Mouse (Mus musculus): ENCODE measurements around the gene Cacng4. TPM values are rescaled to one million over a fixed set of nuclear protein-coding genes. Genes with fewer than 3 reads are reported as not detected.

Gene Cacng4
- total RNA-seq, 2 experiments from 2014 or later, result 0.08 TPM; not detected in 1

DNA sequence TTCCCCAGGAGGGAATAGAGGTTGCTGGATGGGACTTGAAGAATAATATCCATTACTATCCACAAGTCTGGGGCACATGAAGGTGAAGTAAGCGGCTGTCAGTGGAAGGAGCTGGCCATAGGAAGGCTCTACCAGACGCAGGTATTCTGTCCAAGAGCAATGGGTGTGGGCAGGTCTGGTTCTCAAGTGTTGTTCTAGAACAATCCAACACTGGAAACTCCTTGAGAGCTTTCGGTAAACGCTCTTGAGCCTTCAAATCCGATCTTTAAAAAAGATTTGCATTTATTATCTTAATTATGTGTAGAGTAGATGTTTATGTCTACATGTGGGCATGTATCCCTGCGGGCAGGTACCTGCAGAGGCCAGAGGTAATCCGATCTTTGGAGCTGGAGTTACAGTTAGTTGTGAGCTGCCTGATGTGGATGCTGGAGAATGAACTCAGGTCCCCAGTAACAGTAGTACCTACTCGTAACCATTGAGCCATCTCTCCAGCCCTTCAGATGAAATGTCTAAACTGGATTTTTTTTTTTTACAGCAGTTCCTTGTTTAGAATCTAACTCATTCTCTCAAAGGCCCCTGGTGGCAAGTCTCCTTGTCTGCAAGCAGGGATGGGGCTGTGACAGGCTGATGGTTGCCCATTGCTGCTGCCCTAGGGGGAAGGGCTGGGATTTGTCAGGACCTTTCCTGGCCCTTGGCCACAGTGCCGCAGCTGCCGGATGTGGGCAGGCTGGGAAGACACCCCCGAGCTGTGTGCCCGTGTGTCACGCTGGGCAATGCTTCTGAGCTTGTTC is 66.1 kb downstream of the Cacng4 start:
- no peak for DNase-seq
- intact Hi-C loops (cut with DNase I), result no loop called here

DNA sequence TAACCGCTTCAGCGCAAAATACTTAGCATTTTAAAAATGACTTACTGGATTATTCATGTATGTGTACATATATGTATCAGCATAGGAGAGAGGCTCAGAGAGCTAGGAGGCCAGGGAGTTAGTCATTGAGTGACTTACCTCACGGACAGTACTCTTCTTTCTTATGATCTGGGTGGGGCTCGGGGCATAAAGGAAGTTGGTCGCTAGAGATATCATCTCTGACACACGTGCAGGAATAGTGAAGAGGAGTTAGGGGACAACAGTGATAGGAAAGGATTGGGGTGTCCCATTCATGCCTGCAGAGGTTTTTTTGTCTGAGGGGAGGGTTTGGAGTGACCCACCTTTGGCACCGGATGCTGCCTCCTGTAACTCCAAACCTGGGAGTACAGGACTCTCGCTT is 69.8 kb downstream of the Cacng4 start:
- intact Hi-C loops (cut with DNase I), result no loop called here

DNA sequence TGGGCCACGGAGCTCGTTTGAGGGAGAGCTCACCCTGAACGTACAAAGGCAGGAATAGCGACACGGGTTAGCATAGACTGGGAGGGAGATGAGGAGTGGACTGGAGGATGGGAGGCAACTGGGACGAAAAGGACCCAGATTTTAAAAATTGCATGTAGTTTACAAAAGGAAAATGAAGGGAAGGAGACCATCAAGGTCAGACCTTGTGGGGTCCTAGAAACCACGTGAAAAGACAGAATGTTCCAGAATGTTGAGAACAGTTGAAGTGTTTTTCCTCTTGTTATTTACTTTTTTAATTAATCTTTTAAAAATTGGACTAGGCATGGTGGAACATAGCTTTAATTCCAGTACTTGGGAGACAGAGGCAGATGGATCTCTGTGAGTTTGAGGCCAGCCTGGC is 73.3 kb downstream of the Cacng4 start:
- intact Hi-C loops (cut with DNase I), result no loop called here
- DNase-seq, result no peak

More for the DNA sequence above, 69.8 kb downstream of the Cacng4 start:
- DNase-seq, result no peak

DNA sequence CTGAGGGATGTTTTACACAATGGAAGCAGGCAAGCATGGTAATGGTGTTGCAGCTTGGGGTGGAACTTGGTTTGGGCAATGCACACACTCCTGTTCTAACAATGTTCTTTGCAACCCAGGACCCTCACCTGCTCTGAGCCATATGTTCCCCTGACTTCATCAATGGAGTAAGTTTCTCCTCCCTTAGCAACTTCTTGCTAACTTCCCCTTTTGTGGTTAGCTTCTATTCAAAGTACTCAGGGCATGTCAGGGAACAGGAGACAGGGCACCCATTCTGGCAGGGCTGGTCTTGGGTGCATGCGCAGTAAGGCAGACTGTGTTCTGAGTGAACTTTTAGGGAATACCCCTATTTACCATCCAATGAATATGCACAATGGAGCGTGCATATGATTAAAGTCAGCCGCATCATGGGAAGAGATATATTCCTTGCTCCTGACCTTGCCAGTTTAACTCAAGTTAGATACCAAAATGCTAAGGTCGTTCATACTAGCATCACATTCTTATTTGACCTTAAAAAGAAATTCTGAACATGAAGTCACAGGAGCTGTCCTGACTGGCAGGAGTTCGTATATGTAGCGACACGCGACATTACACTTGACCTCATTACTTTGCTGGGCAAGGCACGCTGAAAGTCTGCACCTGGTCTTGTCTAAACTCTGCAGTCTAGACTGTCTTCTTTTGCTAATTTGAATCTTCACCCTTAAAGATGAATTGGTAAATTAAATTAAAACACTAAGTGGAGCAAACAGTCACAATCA is 73.9 kb downstream of the Cacng4 start:
- DNase-seq, result no peak
- intact Hi-C loops (cut with DNase I), result no loop called here

DNA sequence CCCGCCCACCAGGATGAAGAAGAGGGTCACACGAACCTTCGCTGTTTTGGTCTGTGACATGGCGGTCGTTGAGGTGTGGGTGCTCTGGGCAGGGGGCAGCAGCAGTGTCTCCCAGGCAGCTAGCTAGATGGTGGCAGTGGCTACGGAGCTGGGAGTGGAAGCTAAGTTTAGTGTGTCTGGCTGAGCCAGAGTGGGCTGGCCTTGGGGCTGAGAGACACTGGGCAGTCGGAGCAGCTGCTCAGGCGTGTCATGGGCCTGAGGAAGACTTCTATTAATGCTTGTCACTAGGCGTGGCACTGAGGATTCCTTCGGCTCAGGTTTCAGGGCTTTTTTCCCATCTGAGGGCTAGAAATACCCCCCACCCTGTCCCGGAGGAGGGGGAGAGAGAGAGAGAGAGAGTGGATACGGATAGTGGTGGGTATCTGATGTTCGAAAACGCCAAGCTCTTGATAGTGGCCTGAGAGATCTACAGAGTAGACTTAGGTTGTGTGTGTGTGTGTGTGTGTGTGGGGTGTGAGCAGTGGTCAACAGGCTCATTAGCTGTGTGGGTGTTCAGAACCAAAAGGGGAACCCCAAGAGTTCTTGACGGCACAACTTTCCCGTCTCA is 77.9 kb downstream of the Cacng4 start, which contains the start of gene Cacng1:
Gene Cacng1, minus strand, starts transcription at position 191 of the 607 bp plus-strand sequence.
- DNase-seq, result peak; percentile 46 to 53
- intact Hi-C loops (cut with DNase I), result no loop called here

DNA sequence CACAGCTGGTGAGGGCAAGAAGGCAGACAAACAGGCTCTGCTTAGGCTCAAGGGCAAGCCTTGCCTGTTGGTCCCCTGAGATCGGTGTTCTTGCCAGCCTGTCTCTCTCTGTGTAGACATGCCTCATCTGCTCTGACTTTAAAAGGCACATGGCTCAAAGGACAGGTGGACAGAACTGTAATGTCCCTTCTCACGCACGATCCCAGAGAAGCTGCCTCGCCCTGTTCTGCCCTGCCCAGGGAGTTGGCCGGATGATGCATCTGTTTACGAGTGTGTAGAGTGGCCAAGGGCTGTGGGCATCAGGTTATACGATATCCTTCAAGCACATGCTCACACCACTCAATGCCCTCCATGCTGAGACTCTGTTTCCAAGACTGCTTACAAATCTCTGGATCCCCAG is 80.0 kb downstream of the Cacng4 start:
- intact Hi-C loops (cut with DNase I), result no loop called here
- peak; percentile 35 to 40 for DNase-seq

DNA sequence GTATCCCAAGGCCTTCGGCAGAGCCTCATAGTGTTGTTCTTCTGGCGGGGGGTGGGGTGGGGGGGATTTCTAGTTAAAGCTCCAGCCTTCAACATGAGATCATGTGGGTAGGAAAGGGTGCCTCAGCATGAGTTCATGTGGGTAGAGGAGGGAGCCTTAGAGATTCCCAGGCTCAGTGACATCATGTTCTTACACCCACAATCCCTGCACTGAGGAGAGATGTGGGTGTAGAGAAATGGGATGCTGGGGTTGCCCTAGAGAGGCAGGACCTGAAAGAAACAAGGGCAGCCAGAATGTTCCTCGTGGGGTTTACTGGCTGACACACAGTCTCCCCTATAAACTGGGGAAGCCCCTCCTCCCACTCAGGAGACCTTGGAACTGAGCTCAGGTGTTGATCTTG is 84.0 kb downstream of the Cacng4 start:
- DNase-seq, result no peak
- intact Hi-C loops (cut with DNase I), result no loop called here

DNA sequence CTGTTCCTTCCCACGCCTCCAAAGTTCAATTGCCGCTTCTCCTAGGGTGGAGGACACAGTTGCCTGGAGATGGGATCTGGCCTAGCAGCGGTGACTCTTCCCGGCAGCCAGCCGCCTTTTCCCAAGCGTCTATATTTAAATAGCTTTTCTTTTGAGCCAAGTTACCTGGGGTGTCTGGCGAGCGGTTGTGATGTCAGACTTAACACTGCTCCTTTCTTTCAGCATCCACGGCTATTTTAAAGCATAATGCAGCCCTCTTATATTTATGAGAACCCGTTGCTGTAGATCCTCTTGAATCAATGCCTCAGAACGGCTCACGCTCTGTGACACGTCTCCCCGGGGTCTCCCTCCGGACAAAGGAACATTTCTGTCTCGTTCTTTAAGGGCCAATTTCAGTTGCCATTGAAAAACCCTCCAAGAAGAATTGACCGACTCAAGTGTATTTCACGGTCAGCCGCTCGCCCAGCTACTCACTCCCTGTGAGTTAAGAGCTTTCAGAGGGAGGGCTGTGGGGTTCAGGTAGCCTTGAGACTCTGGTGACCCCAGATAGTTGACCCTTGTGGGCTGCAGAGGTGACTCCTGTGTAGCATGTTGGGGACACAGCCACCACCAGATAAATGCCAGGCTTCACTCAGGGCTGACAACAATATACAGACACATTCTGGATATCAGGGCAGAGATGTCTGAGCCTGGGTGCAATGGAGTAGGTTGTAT is 86.3 kb downstream of the Cacng4 start:
- no peak for DNase-seq
- intact Hi-C loops (cut with DNase I), result no loop called here

DNA sequence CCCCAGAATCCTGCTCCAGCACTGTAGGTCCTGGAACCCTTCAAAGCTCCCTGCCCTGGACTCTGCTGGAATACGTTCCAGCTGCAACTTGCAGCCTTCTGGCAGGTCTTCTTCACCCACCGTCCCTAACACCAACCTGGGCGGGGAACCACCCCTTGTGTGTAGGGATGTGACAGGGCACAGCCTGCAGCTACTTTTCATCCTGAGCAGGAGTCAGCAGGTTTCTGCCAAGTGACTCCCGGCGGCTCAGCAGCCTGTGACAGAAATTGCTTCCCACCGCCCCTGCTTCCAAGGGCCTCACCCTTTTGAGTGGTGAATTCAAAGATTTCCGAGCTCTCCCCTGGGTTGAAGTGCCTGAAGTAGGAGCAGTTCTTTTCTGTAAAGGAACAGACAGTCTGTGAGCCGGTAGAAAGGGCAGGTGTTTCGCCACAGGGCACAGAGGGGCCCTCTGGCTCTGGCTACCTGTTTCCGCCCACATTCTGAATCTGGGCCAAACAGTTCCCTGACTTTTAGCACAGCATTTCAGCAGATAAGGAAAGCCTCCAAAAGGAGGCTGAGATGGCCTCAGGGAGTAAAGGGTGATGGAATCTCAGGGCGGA is 88.8 kb downstream of the Cacng4 start:
- DNase-seq, result no peak
- intact Hi-C loops (cut with DNase I), result no loop called here

DNA sequence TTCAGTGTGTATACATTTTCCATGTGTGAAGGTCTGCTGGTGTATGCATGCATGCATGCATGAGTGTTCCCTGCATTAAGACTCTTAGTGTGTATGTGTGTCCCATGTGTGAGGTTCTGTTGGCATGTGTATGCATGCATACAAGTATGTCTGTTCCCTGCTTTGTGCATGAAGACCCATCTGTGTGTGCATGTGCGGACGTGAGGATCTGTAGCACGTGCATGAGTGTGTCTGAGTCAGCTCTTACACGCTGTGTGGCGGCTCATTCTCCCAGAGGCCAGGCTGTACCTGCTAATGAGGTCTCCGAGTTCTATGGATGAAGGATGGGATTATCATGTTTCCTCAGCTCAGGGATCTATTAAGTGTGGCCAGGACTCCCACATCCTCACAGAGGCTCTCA is 89.3 kb downstream of the Cacng4 start:
- DNase-seq, result no peak
- intact Hi-C loops (cut with DNase I), result no loop called here

DNA sequence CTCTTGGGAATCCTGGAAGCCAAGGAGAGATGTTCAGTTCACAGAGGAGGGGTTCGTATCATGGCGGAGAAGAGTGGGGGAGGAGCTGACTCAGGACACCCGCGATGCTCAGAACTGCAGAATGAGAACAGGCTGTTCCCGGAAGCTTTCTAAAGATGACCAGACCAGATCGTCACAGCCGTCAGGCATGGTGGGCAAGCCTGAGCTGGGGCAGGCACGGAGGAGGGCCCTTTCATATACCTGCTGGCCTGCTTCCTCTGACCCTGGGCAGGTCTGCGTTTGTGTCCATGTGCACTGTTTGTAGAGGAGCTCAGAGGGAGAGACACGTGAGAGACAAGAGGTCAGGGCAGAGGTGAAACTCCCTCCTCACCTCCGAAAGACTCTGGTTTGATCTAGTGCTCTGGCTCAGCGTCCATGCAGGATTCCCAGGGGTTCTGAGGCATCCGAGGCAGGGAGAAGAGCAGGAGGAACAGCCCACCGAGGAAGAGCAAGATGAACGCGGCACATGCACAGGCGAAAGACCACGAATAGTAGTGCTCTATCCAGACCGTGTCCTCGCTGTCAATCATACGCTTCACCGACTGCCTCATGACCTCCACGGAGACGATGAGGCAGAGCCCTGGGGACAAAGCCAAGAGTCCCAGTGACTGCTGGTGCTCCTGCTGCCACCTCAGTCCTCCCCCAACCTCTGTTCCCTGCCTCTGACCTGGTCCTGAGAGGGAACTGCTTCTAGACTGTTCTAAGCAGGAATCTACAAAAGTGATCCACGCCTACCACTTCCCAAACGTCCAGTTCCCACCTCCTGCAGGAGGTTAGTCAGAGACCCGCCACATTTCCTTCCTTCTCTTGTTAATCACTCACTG is 90.9 kb downstream of the Cacng4 start:
- DNase-seq, result no peak
- intact Hi-C loops (cut with DNase I), result no loop called here

DNA sequence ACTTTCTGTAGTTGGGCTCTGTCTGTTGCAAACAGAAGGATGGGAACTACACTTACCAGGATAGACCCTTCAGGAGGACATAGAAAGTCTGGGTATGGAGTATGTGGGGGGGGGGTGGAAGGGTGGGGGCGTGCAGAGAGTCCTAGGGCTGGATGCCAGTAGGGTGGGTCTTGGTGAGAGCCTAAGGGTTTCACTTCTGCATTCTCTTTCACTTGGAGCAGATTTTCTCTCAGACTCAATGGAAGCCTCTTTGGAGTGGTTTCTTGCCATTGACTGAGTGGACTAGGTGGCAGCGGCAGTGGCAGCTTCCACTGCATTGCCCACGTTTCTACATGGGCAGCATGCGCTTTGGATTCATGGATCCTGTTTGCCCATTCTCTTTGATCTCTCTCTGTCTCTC is 94.4 kb downstream of the Cacng4 start:
- intact Hi-C loops (cut with DNase I), result no loop called here
- no peak for DNase-seq

DNA sequence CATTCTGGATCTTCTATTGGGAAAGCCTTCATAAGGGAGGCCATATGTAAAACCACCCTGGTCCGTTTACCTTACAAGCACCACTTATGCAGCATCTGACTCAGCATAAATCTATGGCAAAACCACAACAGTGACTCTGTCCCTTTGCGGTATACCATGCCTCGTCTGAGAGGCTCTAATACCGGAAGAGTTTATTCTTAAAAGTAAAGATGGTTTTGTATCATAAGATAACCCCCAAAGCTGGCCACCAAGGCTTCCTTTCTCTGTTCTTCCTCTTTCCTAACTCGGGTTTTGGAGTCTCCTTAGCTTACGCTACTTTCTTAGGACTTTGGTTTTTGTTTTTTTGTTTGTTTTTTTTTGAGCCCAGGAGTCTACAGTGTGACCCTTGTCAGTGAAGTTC is 101.0 kb downstream of the Cacng4 start:
- intact Hi-C loops (cut with DNase I), result no loop called here
- no peak for DNase-seq

DNA sequence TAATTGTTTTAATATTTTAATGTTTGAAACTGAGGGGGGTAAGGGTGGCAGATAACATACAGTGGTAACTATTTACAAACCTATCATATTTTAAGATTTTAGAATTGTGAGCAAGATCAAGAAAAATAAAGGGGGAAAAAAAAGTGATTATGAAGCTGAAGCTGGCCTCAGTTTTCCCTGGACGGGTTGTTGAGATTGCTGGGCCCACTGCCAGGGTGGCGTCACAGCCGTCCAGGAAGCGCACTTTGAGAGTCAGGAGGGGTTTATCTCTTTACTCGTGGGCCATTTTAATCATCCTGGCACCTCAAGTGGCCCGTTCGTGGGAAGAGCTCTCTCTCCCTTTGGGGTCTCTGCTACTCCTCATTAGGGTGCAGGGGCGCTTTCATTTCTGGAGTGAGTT is 102.8 kb downstream of the Cacng4 start:
- DNase-seq, result no peak
- intact Hi-C loops (cut with DNase I), result no loop called here

DNA sequence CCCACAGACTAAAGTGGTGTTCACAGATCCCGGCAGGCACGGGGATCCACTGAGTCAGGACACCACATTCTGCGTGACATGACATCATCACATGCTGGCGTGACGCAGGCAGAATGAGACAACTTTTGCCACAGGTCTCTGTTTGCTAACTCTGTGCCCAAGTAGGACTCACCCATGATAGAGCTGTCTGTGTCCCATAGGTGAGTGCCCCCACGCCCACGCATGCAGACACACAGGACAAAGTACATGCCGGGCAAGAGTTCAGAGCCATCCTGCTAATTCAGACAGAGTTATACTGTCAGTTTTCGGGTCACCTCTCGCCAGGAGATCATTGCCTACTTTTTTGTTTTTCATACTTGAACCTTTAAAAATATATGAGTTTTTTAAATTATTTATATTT is 105.9 kb downstream of the Cacng4 start:
- intact Hi-C loops (cut with DNase I), result no loop called here

DNA sequence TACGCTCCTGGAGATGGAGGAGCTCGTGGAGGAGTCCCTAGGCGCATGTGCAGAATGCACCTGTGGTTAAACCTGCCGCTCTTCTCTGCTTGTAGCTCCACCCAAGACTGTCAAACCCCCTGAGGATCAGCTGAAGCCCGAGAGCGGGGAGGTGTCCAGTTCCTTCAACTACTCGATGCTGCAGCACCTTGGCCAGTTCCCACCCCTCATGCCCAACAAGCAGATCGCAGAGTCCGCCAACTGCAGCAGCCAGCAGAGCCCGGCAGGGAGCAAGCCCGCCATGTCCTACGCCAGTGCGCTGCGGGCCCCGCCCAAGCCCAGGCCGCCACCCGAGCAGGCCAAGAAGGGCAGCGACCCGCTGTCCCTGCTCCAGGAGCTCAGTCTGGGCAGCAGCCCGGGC is 108.1 kb downstream of the Cacng4 start:
- intact Hi-C loops (cut with DNase I), result no loop called here
- DNase-seq, result no peak

More for the DNA sequence above, 105.9 kb downstream of the Cacng4 start:
- DNase-seq, result no peak

DNA sequence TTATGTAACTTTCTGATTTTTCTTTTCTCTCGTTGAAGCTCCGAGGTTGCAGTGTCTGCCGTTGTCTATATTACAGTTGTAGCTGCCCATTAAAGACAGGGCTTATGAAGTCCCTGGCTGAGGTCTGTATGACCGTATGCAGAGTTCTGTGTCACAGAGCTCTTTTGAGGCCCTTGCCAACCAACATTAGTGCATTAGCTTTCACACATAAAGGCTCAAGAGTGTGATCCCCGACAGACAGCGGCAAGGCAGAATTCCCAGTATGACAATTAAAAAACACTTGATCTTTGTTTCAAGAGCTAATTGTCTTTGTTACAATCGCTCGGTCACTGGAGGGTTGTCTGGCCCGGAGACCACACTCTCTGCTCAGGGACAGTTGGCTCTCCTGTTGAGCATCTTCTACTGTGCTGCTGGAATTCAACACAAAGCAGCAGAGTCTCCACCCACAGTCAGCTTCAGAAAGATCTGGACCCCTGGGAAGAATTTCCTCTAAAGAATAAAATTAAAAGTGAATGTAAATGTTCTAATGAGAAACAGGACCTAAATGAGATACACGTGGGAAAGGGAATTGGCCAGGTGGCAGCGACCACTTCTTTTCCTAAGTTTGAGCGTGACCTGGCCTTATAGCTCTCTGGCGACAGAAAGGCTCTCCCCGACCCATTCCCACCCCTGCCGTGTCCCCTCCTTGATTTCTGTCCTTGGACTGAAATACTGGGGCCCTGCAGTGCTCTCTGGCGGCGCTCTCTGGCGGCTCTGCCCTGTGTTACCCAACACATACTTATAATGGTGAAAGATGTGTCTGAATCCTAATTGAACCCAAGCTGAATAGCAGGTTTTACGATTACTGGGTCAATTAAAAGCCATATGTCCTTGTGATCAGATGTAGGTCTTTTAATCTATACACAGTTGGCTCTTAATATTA is 110.6 kb downstream of the Cacng4 start:
- DNase-seq, result no peak
- intact Hi-C loops (cut with DNase I), result no loop called here

DNA sequence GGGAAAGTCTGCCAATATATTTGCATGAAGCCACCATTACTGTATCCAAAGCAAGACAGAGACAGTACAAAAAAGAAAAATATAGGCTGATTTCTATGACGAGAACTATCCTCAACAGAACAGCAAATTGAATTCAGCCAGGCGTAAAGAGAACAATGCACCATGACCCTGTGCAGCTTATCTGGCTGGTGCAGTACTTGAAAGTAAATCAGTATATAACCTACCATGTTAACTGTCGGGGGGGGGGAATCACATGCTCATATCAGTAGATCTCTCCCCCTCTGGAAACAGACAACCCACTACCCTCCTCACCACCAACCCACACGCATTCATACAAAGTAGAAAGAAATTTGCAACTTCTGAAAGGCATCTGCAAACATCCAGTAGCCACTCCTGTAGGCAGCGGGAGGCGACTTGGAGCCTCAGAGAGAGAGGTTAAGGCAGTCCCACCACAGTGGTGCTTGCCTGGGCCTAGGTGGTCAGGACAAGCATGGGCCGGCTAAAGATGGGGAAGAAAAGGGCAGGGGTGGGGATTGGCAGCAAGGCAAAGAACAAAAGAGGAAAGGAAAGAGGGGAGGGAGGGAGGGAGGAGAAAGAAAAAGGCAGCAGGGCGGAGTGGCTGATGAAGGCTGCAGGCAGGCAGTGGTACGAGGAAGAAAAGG is 111.5 kb downstream of the Cacng4 start:
- no peak for DNase-seq
- intact Hi-C loops (cut with DNase I), result no loop called here
